Mouse (Mus musculus): ENCODE measurements at regions not wholly inside any gene's neighbourhood (a gene's known extent, or its start where the extent isn't known, plus 50 kb on each side); places are given as distances from the start of the nearest gene placed in this dataset.

- Histone ChIP-seq H3K4me1 (ENCODE audit: control insufficient read depth in 1 of 2, insufficient read depth in 2 of 2) (no peaks in the 10 kb centered on the region), H3K79me2 (replicated peaks; ENCODE audit: control insufficient read depth, extremely low read depth, insufficient read depth, poor library complexity, severe bottlenecking) (no peaks in the 10 kb centered on the region), H3K36me3 (replicated peaks in 1 of 2; ENCODE audit: control insufficient read depth in 1 of 2, insufficient read depth in 1 of 2, low read length in 1 of 2) (no peaks in the 10 kb centered on the region), H3K27me3 (replicated peaks) (no peaks in the 10 kb centered on the region), H3K9ac (ENCODE audit: insufficient read depth, low read depth) (no peak overlapping the region), H3K9me3 (replicated peaks; ENCODE audit: low read length) (no peaks in the 10 kb centered on the region), H3K4me3 (replicated peaks in 1 of 3; ENCODE audit: low read depth in 2 of 3, low read length in 2 of 3, poor library complexity in 1 of 3) (no peak overlapping the region), H3K4me2 (ENCODE audit: insufficient read depth, low read depth, poor library complexity, severe bottlenecking) (no peak overlapping the region), H3K27ac (ENCODE audit: insufficient read depth, low read depth) (no peak overlapping the region)
- TF ChIP-seq MEF2A (IDR thresholded peaks at IDR 0.05; ENCODE audit: borderline replicate concordance, low read depth, low read length) (no peak), CHD2 (IDR thresholded peaks at IDR 0.05; ENCODE audit: low read length) (no peak), MYC (IDR thresholded peaks at IDR 0.05; ENCODE audit: low read depth, low read length) (no peak), EP300 (IDR thresholded peaks at IDR 0.05; ENCODE audit: low read length) (no peak), BHLHE40 (IDR thresholded peaks at IDR 0.05; ENCODE audit: low read depth, low read length) (no peak)
- DNase-seq (ENCODE audit: extremely low read depth) = no peak
- dilution Hi-C loops (cut with MboI; ENCODE audit: extremely low pct_ligation_motif_present, extremely low pct_unique_long_range_greater_than_20kb, low sequenced_read_pairs) = no loop called here
- in situ Hi-C loops (cut with MboI; ENCODE audit: low pct_ligation_motif_present, low pct_unique_long_range_greater_than_20kb, low sequenced_read_pairs) = no loop called here
These were observed 221.7 kb downstream of the Qdpr start for GRCm38 (mm10) chr5:45228226-45228927.

GRCm38 (mm10) chr5:45220272-45220916 is 229.6 kb downstream of the Qdpr start:
- no peaks in the 10 kb centered on the region for H3K4me1 ChIP-seq (ENCODE audit: control insufficient read depth in 1 of 2, insufficient read depth in 2 of 2)
- no peak overlapping the region for H3K9ac ChIP-seq (ENCODE audit: insufficient read depth, low read depth)
- no peaks in the 10 kb centered on the region for H3K27me3 ChIP-seq (replicated peaks)
- no peak overlapping the region for H3K4me3 ChIP-seq (replicated peaks in 1 of 3; ENCODE audit: low read depth in 2 of 3, low read length in 2 of 3, poor library complexity in 1 of 3)
- no peaks in the 10 kb centered on the region for H3K9me3 ChIP-seq (replicated peaks; ENCODE audit: low read length)
- no peak for DNase-seq (ENCODE audit: extremely low read depth)
- no peak for TF ChIP-seq ZNF384 (IDR thresholded peaks at IDR 0.05; ENCODE audit: low read depth, low read length)
- TF ChIP-seq ELF1 (IDR thresholded peaks at IDR 0.05; ENCODE audit: low read depth, low read length) = no peak
- no peak for TF ChIP-seq MEF2A (IDR thresholded peaks at IDR 0.05; ENCODE audit: borderline replicate concordance, low read depth, low read length)
- TF ChIP-seq ETS1 (conservative IDR thresholded peaks at IDR 0.05; ENCODE audit: low read depth, low read length) = no peak
- no peak for TF ChIP-seq KAT2A (IDR thresholded peaks at IDR 0.05; ENCODE audit: insufficient replicate concordance, low read length)
- TF ChIP-seq MAZ (IDR thresholded peaks at IDR 0.05; ENCODE audit: low read depth, low read length) = no peak
- TF ChIP-seq UBTF (IDR thresholded peaks at IDR 0.05; ENCODE audit: low read depth, low read length) = no peak
- no peak for TF ChIP-seq ZMIZ1 (IDR thresholded peaks at IDR 0.05; ENCODE audit: low read depth, low read length)
- no peak for TF ChIP-seq CHD1 (IDR thresholded peaks at IDR 0.05; ENCODE audit: low read depth, low read length)
- no peak for TF ChIP-seq HCFC1 (IDR thresholded peaks at IDR 0.05; ENCODE audit: low read depth, low read length)
- no peak for TF ChIP-seq SIN3A (IDR thresholded peaks at IDR 0.05; ENCODE audit: low read length)
- TF ChIP-seq TCF12 (IDR thresholded peaks at IDR 0.05; ENCODE audit: low read depth, low read length) = no peak
- TF ChIP-seq JUN (IDR thresholded peaks at IDR 0.05; ENCODE audit: insufficient read depth, low read depth, low read length) = no peak
- no peak overlapping the region for H3K27ac ChIP-seq (ENCODE audit: insufficient read depth, low read depth)
- dilution Hi-C loops (cut with MboI; ENCODE audit: extremely low pct_ligation_motif_present, extremely low pct_unique_long_range_greater_than_20kb, low sequenced_read_pairs) (no loop called here), in situ Hi-C loops (cut with MboI; ENCODE audit: low pct_ligation_motif_present, low pct_unique_long_range_greater_than_20kb, low sequenced_read_pairs) (no loop called here)
- no peak overlapping the region for H3K4me2 ChIP-seq (ENCODE audit: insufficient read depth, low read depth, poor library complexity, severe bottlenecking)
- no peaks in the 10 kb centered on the region for H3K79me2 ChIP-seq (replicated peaks; ENCODE audit: control insufficient read depth, extremely low read depth, insufficient read depth, poor library complexity, severe bottlenecking)
- H3K36me3 ChIP-seq (replicated peaks in 1 of 2; ENCODE audit: control insufficient read depth in 1 of 2, insufficient read depth in 1 of 2, low read length in 1 of 2) = no peaks in the 10 kb centered on the region
